8 mouse cellular contexts compared by ENCODE assay signal in genomic region chr6:54368071-54368470, GRCm38 (mm10). TPM values are rescaled to one million over a fixed set of nuclear protein-coding genes. Genes with fewer than 3 reads are reported as not detected.
DNase-seq lines count a peak whose midpoint lies in the region; ATAC-seq and TF ChIP-seq lines count a peak whose summit lies in the region.

No protein-coding gene starts in this region.

- no peaks in the 10 kb centered on the region for H3K4me1 ChIP-seq in forebrain, embryonic 14.5 days (ENCODE audit: control insufficient read depth, insufficient read depth, low read length)
- peaks cover 13% of the 10 kb centered on the region; the same call in 1 of the 2 replicates for H3K4me1 ChIP-seq in intestine, postnatal 0 days (replicated peaks; ENCODE audit: control insufficient read depth, insufficient read depth, low read length)
- H3K4me1 ChIP-seq in stomach, embryonic 15.5 days, result 0 out of 2 replicates have a peak, but pooled peaks cover 2% of the 10 kb centered on the region

- no peaks in the 10 kb centered on the region for H3K9me3 ChIP-seq in forebrain, embryonic 14.5 days (replicated peaks; ENCODE audit: control insufficient read depth, low read length)
- no peaks in the 10 kb centered on the region for H3K9me3 ChIP-seq in intestine, postnatal 0 days (ENCODE audit: control insufficient read depth)
- no peaks in the 10 kb centered on the region for H3K9me3 ChIP-seq in stomach, embryonic 15.5 days

- no peaks in the 10 kb centered on the region for H3K36me3 ChIP-seq in forebrain, embryonic 14.5 days (ENCODE audit: control insufficient read depth, insufficient read depth, low read length)
- no peaks in the 10 kb centered on the region for H3K36me3 ChIP-seq in intestine, postnatal 0 days (ENCODE audit: control insufficient read depth, insufficient read depth)
- H3K36me3 ChIP-seq in stomach, embryonic 15.5 days, result no peaks in the 10 kb centered on the region

- no peak overlapping the region for H3K9ac ChIP-seq in forebrain, embryonic 14.5 days (ENCODE audit: low read length)
- no peak overlapping the region for H3K9ac ChIP-seq in intestine, postnatal 0 days (ENCODE audit: low read depth, low read length)
- H3K9ac ChIP-seq in stomach, embryonic 15.5 days, result no peak overlapping the region

- TF ChIP-seq CTCF in intestine, postnatal 0 days (IDR thresholded peaks at IDR 0.05; ENCODE audit: low read depth), result peak; percentile 91

- peak; percentile 37 for DNase-seq in gastrocnemius, postnatal 10 days
- DNase-seq in gastrocnemius, adult 8-10 months (ENCODE audit: low spot score in 2 of 2), result no peak
- peak; percentile 5 to 12 for DNase-seq in B cell, adult 2 months
- DNase-seq in c-Kit-positive CD71-positive TER-119-positive erythroid progenitor cells, embryonic 14.5 days (ENCODE audit: low spot score), result peak; percentile 19
- peak; percentile 87 for DNase-seq in forebrain, embryonic 14.5 days (ENCODE audit: low spot score)

- H3K4me3 ChIP-seq in forebrain, embryonic 14.5 days (ENCODE audit: low read depth, low read length), result no peak overlapping the region
- H3K4me3 ChIP-seq in intestine, postnatal 0 days (ENCODE audit: low read depth, low read length), result no peak overlapping the region
- no peak overlapping the region for H3K4me3 ChIP-seq in stomach, embryonic 15.5 days (replicated peaks)

- peak; percentile 61 for ATAC-seq in forebrain, embryonic 14.5 days
- peak; percentile 62 for ATAC-seq in intestine, postnatal 0 days
- peak; percentile 62 for ATAC-seq in megakaryocyte, adult 5-6 weeks (ENCODE audit: poor library complexity, severe bottlenecking)
- ATAC-seq in stomach, embryonic 15.5 days (ENCODE audit: insufficient read depth, low FRiP score, low read depth), result 0 out of 2 replicates have a peak, but pooled peaks have one; percentile 25

- no peak overlapping the region for H3K4me2 ChIP-seq in forebrain, embryonic 14.5 days (ENCODE audit: low read length)
- peak overlapping the region; percentile 37; the same call in 1 of the 2 replicates for H3K4me2 ChIP-seq in intestine, postnatal 0 days (replicated peaks; ENCODE audit: low read depth)
- no peak overlapping the region for H3K4me2 ChIP-seq in stomach, embryonic 15.5 days

- WGBS in forebrain, embryonic 14.5 days, result 5% methylated on average over 6 of the region's 6 CpGs
- WGBS in intestine, postnatal 0 days, result 4% methylated on average over 6 of the region's 6 CpGs
- WGBS in stomach, embryonic 15.5 days, result 8% methylated on average over 6 of the region's 6 CpGs

- no peak overlapping the region for H3K27ac ChIP-seq in forebrain, embryonic 14.5 days (ENCODE audit: low read depth, low read length)
- no peak overlapping the region for H3K27ac ChIP-seq in intestine, postnatal 0 days (ENCODE audit: low read depth, low read length)
- no peak overlapping the region for H3K27ac ChIP-seq in stomach, embryonic 15.5 days

- no peaks in the 10 kb centered on the region for H3K27me3 ChIP-seq in forebrain, embryonic 14.5 days (replicated peaks; ENCODE audit: control insufficient read depth, insufficient read depth, low read length)
- H3K27me3 ChIP-seq in intestine, postnatal 0 days (replicated peaks; ENCODE audit: control insufficient read depth, insufficient read depth, low read length), result no peaks in the 10 kb centered on the region
- H3K27me3 ChIP-seq in stomach, embryonic 15.5 days (replicated peaks), result no peaks in the 10 kb centered on the region

RNA-seq across cellular contexts. Expression of gene Prr15, which starts 42.4 kb away (rescaled TPM):
- 1 to 10 TPM; 1.3 to 1.9 TPM for total RNA-seq in gastrocnemius, postnatal 10 days (2021)
- 1 to 10 TPM in 2 of 4 experiments, under 1 TPM in 2; 0.62 to 1.3 (median 1.1) TPM for total RNA-seq in gastrocnemius, adult 8-10 months (2022)
- 2.0 and 3.1 TPM in 2 replicates for polyA plus RNA-seq in forebrain, embryonic 14.5 days (2014; fragmentation: Nextera tagmentation; extraction: Ambion mirVana)
- polyA plus RNA-seq in intestine, postnatal 0 days (2015; fragmentation: Nextera tagmentation; extraction: Ambion mirVana), result 47.4 and 52.3 TPM in 2 replicates
- 0.27 TPM in 1 of 2 replicates, not detected in the other for total RNA-seq in megakaryocyte, adult 5-6 weeks (2015)
- total RNA-seq in megakaryocyte, adult 5-6 weeks (2017), result not detected in 2 replicates
- 7.3 and 9.5 TPM in 2 replicates for polyA plus RNA-seq in stomach, embryonic 15.5 days (2015; fragmentation: Nextera tagmentation; extraction: Ambion mirVana)

Comparison
In these comparisons a context has a peak if more than half of its experiments do, and no peak if none do; other contexts are left out.
1. DNase-seq: peak in gastrocnemius, postnatal 10 days (single experiment), B cell, adult 2 months (2 of 2), c-Kit-positive CD71-positive TER-119-positive erythroid progenitor cells, embryonic 14.5 days (single experiment) and forebrain, embryonic 14.5 days (single experiment); none in gastrocnemius, adult 8-10 months (0 of 2).
2. Peak in every context shown above with its lines, with median percentiles within 50 percentile points of each other: ATAC-seq.